Mouse (Mus musculus) liver, embryonic 14.5 days (tissue): ENCODE measurements around the gene Rita1.

Experiments used
- CTCF ChIP-seq: IDR thresholded peaks from 2 replicates; pipeline ENCODE4 v1.5.1; 2016; ENCODE audit warnings: antibody characterized with exemption, low read depth, control low read depth
- EP300 ChIP-seq: IDR thresholded peaks from 2 replicates; pipeline ENCODE4 v1.6.1; 2016; ENCODE audit warnings: antibody characterized with exemption, low read depth

- TF ChIP-seq CTCF (no peak), EP300 (no peak)
Observed at GRCm38 (mm10) chr5:120576781-120577301, 35.5 kb downstream of the Rita1 start.
